Mouse (Mus musculus) forebrain, embryonic 14.5 days (tissue): ENCODE results near the gene Mttp. TPM values are rescaled to one million over a fixed set of nuclear protein-coding genes. Genes with fewer than 3 reads are reported as not detected.

Source experiments
- ATAC-seq: fragments of 200-750 bp; cut with Nextera tagmentation; 2 replicates; pipeline ENCODE4 v1.8.0; 2017; ENCODE audit warnings: mild to moderate bottlenecking, moderate library complexity
- DNase-seq: peaks from one replicate; pipeline ENCODE4 v3.0.0-alpha.2; 2015; ENCODE audit warnings: low spot score
- H3K27ac ChIP-seq: fragments of 300-500 bp; sonication (generic); 2 replicates; pipeline ENCODE4 v1.5.1; 2014; ENCODE audit warnings: low read depth, mild to moderate bottlenecking, control low read depth, low read length, moderate library complexity
- H3K27me3 ChIP-seq: fragments of 300-500 bp; sonication (generic); replicated peaks from 2 replicates; pipeline ENCODE4 v1.6.1; 2014; ENCODE audit warnings: low read length, control low read depth, mixed read lengths; ENCODE audit not compliant: control insufficient read depth, insufficient read depth
- H3K36me3 ChIP-seq: fragments of 300-500 bp; sonication (generic); 2 replicates; pipeline ENCODE4 v1.6.1; 2014; ENCODE audit warnings: low read length, control low read depth; ENCODE audit not compliant: control insufficient read depth, insufficient read depth
- H3K4me1 ChIP-seq: fragments of 300-500 bp; sonication (generic); 2 replicates; pipeline ENCODE4 v1.6.1; 2014; ENCODE audit warnings: antibody characterized with exemption, low read length, control low read depth; ENCODE audit not compliant: control insufficient read depth, insufficient read depth
- H3K4me2 ChIP-seq: fragments of 300-500 bp; sonication (generic); 2 replicates; pipeline ENCODE4 v1.6.1; 2014; ENCODE audit warnings: mild to moderate bottlenecking, control low read depth, low read length
- H3K4me3 ChIP-seq: fragments of 300-500 bp; sonication (generic); 2 replicates; pipeline ENCODE4 v1.5.1; 2014; ENCODE audit warnings: low read depth, low read length, control low read depth
- H3K9ac ChIP-seq: fragments of 300-500 bp; sonication (generic); 2 replicates; pipeline ENCODE4 v1.6.1; 2014; ENCODE audit warnings: mild to moderate bottlenecking, low read length, control low read depth, moderate library complexity
- H3K9me3 ChIP-seq: fragments of 300-500 bp; sonication (generic); replicated peaks from 2 replicates; pipeline ENCODE4 v1.6.1; 2016; ENCODE audit warnings: low read length, control low read depth, mixed read lengths; ENCODE audit not compliant: control insufficient read depth
- WGBS: fragments of 180-500 bp; shearing (Covaris S2); extraction: QIAGEN DNeasy Blood & Tissue Kit; methylation state at CpG from one replicate; pipeline ENCODE4 v1.1.7; 2014; 5-methylcytosine and 5-hydroxymethylcytosine counted together
- polyA plus RNA-seq: library from polyadenylated mRNA; unstranded; fragments of >200 nt; fragmentation: Nextera tagmentation; extraction: Ambion mirVana; gene quantifications from 2 replicates; pipeline ENCODE4 v1.2.1, GENCODE M21; 2014

Mttp gene
- polyA plus RNA-seq, 1 experiment from 2014 or later = 7.5 TPM

DNA sequence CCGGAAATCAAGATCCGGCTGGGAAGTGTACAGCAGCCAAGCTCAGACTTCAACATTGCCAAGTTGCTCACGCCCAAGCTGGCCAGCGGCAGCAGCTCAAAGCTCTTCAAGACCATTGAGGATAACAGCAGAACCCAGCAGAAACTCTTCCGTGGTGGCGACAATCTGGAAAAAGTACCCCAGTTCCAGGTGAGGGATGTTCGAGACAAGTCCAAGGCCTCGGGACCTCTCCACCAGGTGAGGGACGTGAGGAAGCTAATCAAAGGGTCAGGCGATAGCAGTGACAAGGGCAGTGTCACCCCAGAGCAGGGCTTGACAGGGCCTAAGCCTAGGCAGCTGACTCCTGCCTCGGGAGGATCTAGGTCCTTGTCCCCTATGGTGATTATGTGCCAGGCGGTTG, 76.7 kb downstream of the Mttp start:
- Histone ChIP-seq H3K27ac (no peak overlapping the region), H3K4me1 (peaks cover 4% of the 10 kb centered on the region), H3K9ac (no peak overlapping the region), H3K9me3 (no peaks in the 10 kb centered on the region), H3K27me3 (no peaks in the 10 kb centered on the region), H3K4me3 (no peak overlapping the region), H3K36me3 (no peaks in the 10 kb centered on the region), H3K4me2 (no peak overlapping the region)
- DNase-seq = no peak
- WGBS = 95% methylated on average over 12 of the region's 12 CpGs
- no peak for ATAC-seq

DNA sequence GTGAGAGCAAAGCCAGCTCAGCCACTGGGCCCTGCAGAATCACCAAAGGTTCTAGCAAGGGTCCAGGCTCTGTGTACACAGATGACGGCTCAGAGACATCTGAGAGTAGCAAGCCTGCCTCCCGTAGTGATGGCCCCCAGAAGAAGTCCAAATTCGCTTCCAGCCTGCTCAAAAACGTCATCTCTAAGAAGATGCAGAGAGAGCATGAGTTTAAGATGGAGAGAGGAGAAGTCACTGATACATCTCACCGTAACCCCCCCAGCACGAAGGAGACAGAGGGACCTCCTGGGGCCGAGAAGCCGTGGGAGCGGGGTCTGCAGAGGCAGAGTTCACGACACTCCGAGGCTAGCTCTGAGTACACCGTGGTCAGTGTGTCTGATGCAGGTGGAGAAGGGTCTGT, 77.5 kb downstream of the Mttp start, which contains the start of gene Gm5105:
Gene Gm5105 (minus strand): TSS at position 101 of the 400 bp plus-strand sequence.
- H3K27ac ChIP-seq = 0 out of 2 replicates have a peak within 1 kb of the TSS, but pooled peaks have one; percentile 9
- H3K4me2 ChIP-seq = no peak within 1 kb of the TSS
- ATAC-seq (no peak), DNase-seq (no peak)
- WGBS = 94% methylated on average over 12 of the region's 12 CpGs
- H3K36me3 ChIP-seq = no peaks in the 10 kb centered on the region
- H3K4me3 ChIP-seq = no peak within 1 kb of the TSS
- H3K9me3 ChIP-seq = no peaks in the 10 kb centered on the region
- no peak within 1 kb of the TSS for H3K9ac ChIP-seq
- H3K27me3 ChIP-seq = no peaks in the 10 kb centered on the region
- H3K4me1 ChIP-seq = peaks cover 4% of the 10 kb centered on the region

DNA sequence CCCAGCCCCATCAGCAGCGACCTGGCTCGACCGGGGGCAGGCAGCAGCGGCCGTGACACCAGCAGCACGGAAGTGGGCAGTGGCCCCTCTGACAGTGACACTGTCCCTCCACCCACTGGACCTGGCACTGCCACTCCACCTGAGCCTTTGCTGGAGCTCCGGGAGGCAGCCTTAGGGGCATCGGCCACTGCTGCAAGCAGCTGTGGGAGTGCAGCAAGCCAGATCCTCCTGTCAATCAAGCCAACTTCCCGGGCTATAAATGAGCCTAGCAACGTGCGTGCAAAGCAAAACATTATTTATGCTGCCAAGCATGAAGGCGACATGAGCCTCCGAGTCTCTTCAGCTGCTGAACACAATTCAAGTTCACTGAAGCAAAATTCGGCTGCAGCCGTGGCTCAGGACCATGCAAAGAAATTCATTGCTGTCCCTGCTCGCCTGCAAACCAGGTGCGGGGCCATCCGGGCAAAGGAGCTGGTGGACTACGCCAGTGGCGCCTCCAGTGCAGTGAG, 78.4 kb downstream of the Mttp start:
- Histone ChIP-seq H3K4me1 (peaks cover 4% of the 10 kb centered on the region), H3K36me3 (no peaks in the 10 kb centered on the region), H3K4me3 (no peak overlapping the region), H3K9ac (no peak overlapping the region), H3K9me3 (no peaks in the 10 kb centered on the region), H3K27ac (0 out of 2 replicates have a peak overlapping the region, but pooled peaks have one; percentile 9), H3K4me2 (no peak overlapping the region), H3K27me3 (no peaks in the 10 kb centered on the region)
- DNase-seq = peak; percentile 73
- peak; percentile 62 for ATAC-seq
- 65% methylated on average over 20 of the region's 20 CpGs for WGBS

DNA sequence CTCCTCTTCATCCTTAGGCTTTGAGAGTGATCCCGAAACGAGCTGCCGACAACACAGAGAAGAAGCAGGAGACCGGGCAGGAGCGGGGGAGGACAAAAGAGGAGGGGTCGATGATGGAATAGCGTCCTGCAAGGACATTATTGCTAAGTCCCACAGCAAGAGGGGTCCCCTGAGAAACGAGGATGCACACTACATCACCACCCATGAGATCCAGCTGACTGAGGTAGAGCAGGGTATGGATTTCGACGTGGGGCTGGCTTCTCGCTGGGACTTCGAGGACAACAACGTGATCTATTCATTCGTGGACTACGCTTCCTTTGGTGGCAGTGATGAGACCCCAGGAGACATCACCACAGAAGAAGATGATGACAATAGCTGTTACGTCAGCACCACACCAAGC, 78.8 kb downstream of the Mttp start:
- Histone ChIP-seq H3K4me3 (no peak overlapping the region), H3K9ac (no peak overlapping the region), H3K4me2 (no peak overlapping the region), H3K4me1 (peaks cover 4% of the 10 kb centered on the region), H3K27ac (no peak overlapping the region), H3K27me3 (no peaks in the 10 kb centered on the region), H3K36me3 (no peaks in the 10 kb centered on the region), H3K9me3 (no peaks in the 10 kb centered on the region)
- DNase-seq = no peak
- ATAC-seq = 0 out of 2 replicates have a peak, but pooled peaks have one; percentile 3
- 90% methylated on average over 16 of the region's 16 CpGs for WGBS

DNA sequence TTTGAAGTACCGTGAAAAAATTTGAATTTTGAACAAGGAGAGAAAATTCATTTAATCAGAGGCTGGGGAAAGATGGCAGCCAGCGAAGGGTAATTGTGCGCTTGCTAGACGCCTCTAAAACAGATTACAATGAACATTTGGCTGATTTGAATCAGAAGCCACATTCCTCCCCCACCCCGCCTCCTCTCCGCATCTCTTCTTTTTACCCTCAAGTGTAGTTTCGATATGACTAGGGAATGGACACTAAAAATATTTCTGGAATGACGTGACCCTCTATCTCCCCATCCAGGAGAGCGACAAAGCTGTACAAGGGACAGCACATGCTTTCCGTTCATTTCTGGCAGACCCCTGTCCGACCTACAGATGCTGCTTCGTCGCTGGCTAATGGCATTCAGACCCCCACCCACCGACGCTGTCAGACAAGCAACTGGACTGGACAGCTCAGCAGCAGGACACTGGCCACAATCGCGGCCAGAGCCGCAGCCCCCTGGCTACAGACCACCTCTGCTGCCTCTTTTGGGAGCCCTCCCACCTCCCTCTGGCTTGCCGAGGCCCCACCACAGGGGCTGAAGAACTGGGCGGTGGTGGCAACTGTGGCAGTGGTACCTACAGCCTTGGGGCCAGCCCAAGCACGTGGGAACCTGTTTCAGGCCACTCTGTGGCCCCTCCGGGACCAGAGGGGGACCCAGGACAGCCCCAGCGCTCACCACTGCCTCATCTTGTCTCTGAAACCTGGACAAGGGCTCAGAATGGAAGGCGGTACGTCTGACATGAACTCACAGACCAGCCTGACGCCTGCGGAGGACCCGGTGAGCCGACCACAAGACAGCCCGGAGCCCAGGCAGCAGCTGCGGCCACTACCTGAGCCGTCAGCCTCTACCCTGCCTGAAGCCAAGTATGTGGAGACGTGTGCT, 79.8 kb downstream of the Mttp start, which contains the start of gene 1110002E22Rik:
Gene 1110002E22Rik (plus strand): TSS at position 321 of the 914 bp plus-strand sequence.
- Histone ChIP-seq H3K4me1 (peaks cover 4% of the 10 kb centered on the region), H3K4me2 (no peak within 1 kb of the TSS), H3K4me3 (no peak within 1 kb of the TSS), H3K36me3 (no peaks in the 10 kb centered on the region), H3K9me3 (no peaks in the 10 kb centered on the region), H3K9ac (no peak within 1 kb of the TSS), H3K27ac (no peak within 1 kb of the TSS), H3K27me3 (no peaks in the 10 kb centered on the region)
- DNase-seq = peak; percentile 39
- WGBS = 78% methylated on average over 33 of the region's 33 CpGs
- ATAC-seq = 0 out of 2 replicates have a peak, but pooled peaks have one; percentile 16

DNA sequence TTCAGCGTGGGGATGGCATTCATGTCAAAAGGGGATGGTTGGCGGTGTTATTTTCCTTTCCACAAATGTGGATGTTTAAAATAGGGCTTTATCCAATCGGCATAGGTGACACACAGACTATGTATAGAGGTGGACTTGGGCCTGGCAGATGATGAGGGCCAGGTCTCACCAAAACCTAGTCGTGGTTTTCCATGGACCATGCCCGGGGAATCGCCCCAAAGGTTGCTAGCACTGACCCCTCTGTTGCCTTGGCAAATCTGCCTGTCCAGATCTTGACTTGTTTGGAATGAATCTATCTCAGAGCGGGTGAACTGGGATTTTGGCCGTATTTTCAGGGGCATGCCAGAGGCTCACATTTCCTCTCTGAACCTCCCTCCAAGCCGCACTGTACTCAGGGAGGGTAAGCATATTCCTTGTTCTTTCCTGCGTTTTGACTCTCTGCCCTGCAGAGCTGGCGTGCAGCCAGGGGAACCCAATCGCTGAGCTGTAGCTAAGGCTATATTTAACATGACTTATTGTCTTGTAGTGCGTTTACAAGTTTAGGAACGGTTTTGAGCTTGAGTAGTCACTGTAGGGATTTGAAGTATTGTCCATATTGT, 80.9 kb downstream of the Mttp start:
- no peak overlapping the region for H3K4me2 ChIP-seq
- DNase-seq (peak; percentile 50), ATAC-seq (no peak)
- 59% methylated on average over 14 of the region's 14 CpGs for WGBS
- H3K9me3 ChIP-seq = no peaks in the 10 kb centered on the region
- no peak overlapping the region for H3K9ac ChIP-seq
- no peak overlapping the region for H3K4me3 ChIP-seq
- no peaks in the 10 kb centered on the region for H3K27me3 ChIP-seq
- H3K4me1 ChIP-seq = peaks cover 4% of the 10 kb centered on the region
- H3K36me3 ChIP-seq = no peaks in the 10 kb centered on the region
- H3K27ac ChIP-seq = no peak overlapping the region

DNA sequence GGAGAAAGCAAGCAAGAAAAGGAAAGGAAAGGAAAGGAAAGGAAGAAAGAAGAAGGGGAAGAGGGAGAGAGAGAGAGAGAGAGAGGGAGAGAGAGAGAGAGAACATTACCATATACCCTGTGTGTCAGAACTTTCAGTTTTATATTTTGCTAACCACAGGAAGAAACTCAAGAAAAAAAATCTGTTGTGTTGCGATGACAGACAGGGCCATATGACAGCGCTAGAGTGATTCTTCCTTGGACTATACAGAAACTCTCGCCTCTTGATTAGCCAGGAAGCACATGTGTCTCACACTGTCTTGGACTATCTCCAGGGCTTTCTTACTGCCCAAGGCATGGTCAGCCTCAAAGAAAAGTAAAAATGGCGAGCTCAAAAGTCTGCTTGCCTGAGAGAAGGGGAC, 82.1 kb downstream of the Mttp start:
- Histone ChIP-seq H3K27me3 (no peaks in the 10 kb centered on the region), H3K9ac (no peak overlapping the region), H3K4me1 (peaks cover 4% of the 10 kb centered on the region), H3K27ac (no peak overlapping the region), H3K36me3 (no peaks in the 10 kb centered on the region), H3K4me2 (no peak overlapping the region), H3K9me3 (no peaks in the 10 kb centered on the region), H3K4me3 (no peak overlapping the region)
- DNase-seq (no peak), ATAC-seq (no peak)
- WGBS = 90% methylated on average over 4 of the region's 4 CpGs

DNA sequence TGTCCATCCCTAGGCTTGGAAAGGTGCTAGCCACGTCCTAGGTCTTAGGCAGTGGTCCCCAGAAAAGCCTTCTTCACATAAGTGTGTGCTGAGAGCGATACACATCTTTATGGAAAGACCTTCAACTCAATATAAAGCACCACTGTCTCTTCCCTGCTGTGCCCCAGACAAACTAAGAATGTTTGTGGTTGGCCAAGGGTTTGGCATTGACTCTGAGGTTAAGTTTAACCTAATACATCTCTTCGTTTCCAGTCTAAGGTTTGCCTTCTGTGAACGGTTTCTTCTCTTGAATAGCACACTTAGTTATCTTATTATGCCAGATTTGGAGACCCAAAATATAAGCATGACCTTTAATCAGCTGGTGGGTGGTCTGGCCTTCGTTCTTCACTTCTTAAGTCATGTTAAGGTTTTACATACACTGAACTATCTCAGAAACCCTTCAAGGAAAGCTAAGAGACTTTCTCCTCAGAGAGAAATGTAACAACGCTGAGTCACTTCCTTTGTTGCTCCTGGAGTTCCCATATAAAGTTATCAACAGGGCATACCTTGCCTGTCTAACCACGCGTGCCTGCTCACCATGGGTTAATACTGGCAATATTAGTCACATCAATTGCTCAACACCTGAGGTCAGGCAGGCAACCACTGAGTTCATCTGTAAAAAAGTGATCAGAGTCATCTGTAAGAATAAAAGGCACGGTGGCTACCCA, 83.4 kb downstream of the Mttp start:
- H3K4me3 ChIP-seq = no peak overlapping the region
- WGBS = 93% methylated on average over 9 of the region's 9 CpGs
- no peak overlapping the region for H3K9ac ChIP-seq
- H3K4me1 ChIP-seq = no peaks in the 10 kb centered on the region; the same call in 1 of the 2 replicates
- no peak overlapping the region for H3K27ac ChIP-seq
- H3K27me3 ChIP-seq = no peaks in the 10 kb centered on the region
- ATAC-seq = no peak
- H3K36me3 ChIP-seq = no peaks in the 10 kb centered on the region
- H3K4me2 ChIP-seq = no peak overlapping the region
- DNase-seq = no peak
- H3K9me3 ChIP-seq = no peaks in the 10 kb centered on the region
